Mouse (Mus musculus) midbrain, embryonic 13.5 days (tissue): ENCODE data around the gene Igfbp3. TPM values are rescaled to one million over a fixed set of nuclear protein-coding genes. Genes with fewer than 3 reads are reported as not detected.

Source experiments
- ATAC-seq: fragments of 200-750 bp; cut with Nextera tagmentation; 2 replicates; pipeline ENCODE4 v1.8.0; 2017; ENCODE audit warnings: mild to moderate bottlenecking, moderate TSS enrichment, moderate library complexity
- H3K27ac ChIP-seq: fragments of 300-500 bp; sonication (generic); 2 replicates; pipeline ENCODE4 v1.5.1; 2015; ENCODE audit warnings: inconsistent platforms, mild to moderate bottlenecking, moderate library complexity
- H3K27me3 ChIP-seq: fragments of 300-500 bp; sonication (generic); 2 replicates; pipeline ENCODE4 v1.6.1; 2015; ENCODE audit warnings: mild to moderate bottlenecking, inconsistent platforms
- H3K36me3 ChIP-seq: fragments of 300-500 bp; sonication (generic); 2 replicates; pipeline ENCODE4 v1.6.1; 2015; ENCODE audit warnings: mild to moderate bottlenecking, inconsistent platforms
- H3K4me1 ChIP-seq: fragments of 300-500 bp; sonication (generic); replicated peaks from 2 replicates; pipeline ENCODE4 v1.6.1; 2015; ENCODE audit warnings: inconsistent platforms
- H3K4me2 ChIP-seq: fragments of 300-500 bp; sonication (generic); replicated peaks from 2 replicates; pipeline ENCODE4 v1.6.1; 2015; ENCODE audit warnings: moderate library complexity, mild to moderate bottlenecking, inconsistent platforms
- H3K4me3 ChIP-seq: fragments of 300-500 bp; sonication (generic); replicated peaks from 2 replicates; pipeline ENCODE4 v1.5.1; 2015; ENCODE audit warnings: mild to moderate bottlenecking, inconsistent platforms
- H3K9ac ChIP-seq: fragments of 300-500 bp; sonication (generic); replicated peaks from 2 replicates; pipeline ENCODE4 v1.6.1; 2015; ENCODE audit warnings: mild to moderate bottlenecking, inconsistent platforms
- H3K9me3 ChIP-seq: fragments of 300-500 bp; sonication (generic); 2 replicates; pipeline ENCODE4 v1.6.1; 2016; ENCODE audit warnings: mild to moderate bottlenecking, inconsistent platforms
- WGBS: fragments of 180-500 bp; shearing (Covaris S2); methylation state at CpG from one replicate; pipeline ENCODE4 v1.1.7; 2015; 5-methylcytosine and 5-hydroxymethylcytosine counted together
- polyA plus RNA-seq: library from polyadenylated mRNA; unstranded; fragments of >200 nt; fragmentation: Nextera tagmentation; extraction: Ambion mirVana; gene quantifications from 2 replicates; pipeline ENCODE4 v1.2.1, GENCODE M21; 2015

The Igfbp3 gene
- polyA plus RNA-seq, 1 experiment from 2014 or later: 7.1 TPM

GRCm38 (mm10) chr11:7203846-7204245, 9.9 kb downstream of the Igfbp3 start:
- Histone ChIP-seq H3K9me3 (no peaks in the 10 kb centered on the region), H3K9ac (no peak overlapping the region), H3K27ac (no peak overlapping the region), H3K4me1 (no peaks in the 10 kb centered on the region), H3K4me2 (no peak overlapping the region), H3K27me3 (no peaks in the 10 kb centered on the region), H3K36me3 (no peaks in the 10 kb centered on the region), H3K4me3 (no peak overlapping the region)
- WGBS: 92% methylated on average over 9 of the region's 9 CpGs
- no peak for ATAC-seq

- WGBS: 84% methylated on average over 7 of the region's 7 CpGs
- no peak overlapping the region for H3K27ac ChIP-seq
- H3K4me3 ChIP-seq: no peak overlapping the region
- peaks cover 5% of the 10 kb centered on the region; the same call in 1 of the 2 replicates for H3K27me3 ChIP-seq
- no peaks in the 10 kb centered on the region for H3K9me3 ChIP-seq
- peaks cover 8% of the 10 kb centered on the region for H3K4me1 ChIP-seq
- no peaks in the 10 kb centered on the region for H3K36me3 ChIP-seq
- no peak overlapping the region for H3K4me2 ChIP-seq
- no peak for ATAC-seq
- H3K9ac ChIP-seq: no peak overlapping the region
These were observed 11.5 kb downstream of the Igfbp3 start for GRCm38 (mm10) chr11:7202206-7202605.

GRCm38 (mm10) chr11:7200393-7200783, 13.3 kb downstream of the Igfbp3 start:
- H3K4me1 ChIP-seq: peaks cover 11% of the 10 kb centered on the region
- 83% methylated on average over 9 of the region's 9 CpGs for WGBS

GRCm38 (mm10) chr11:7199736-7200392, 13.9 kb downstream of the Igfbp3 start:
- no peak overlapping the region for H3K4me3 ChIP-seq
- H3K27me3 ChIP-seq: peaks cover 5% of the 10 kb centered on the region; the same call in 1 of the 2 replicates
- H3K36me3 ChIP-seq: no peaks in the 10 kb centered on the region
- peaks cover 11% of the 10 kb centered on the region for H3K4me1 ChIP-seq
- WGBS: 61% methylated on average over 14 of the region's 14 CpGs
- H3K4me2 ChIP-seq: no peak overlapping the region
- no peaks in the 10 kb centered on the region for H3K9me3 ChIP-seq
- H3K9ac ChIP-seq: no peak overlapping the region
- H3K27ac ChIP-seq: no peak overlapping the region
- no peak for ATAC-seq

More at GRCm38 (mm10) chr11:7200393-7200783, 13.3 kb downstream of the Igfbp3 start:
- peaks cover 5% of the 10 kb centered on the region; the same call in 1 of the 2 replicates for H3K27me3 ChIP-seq
- no peaks in the 10 kb centered on the region for H3K36me3 ChIP-seq
- no peak overlapping the region for H3K4me2 ChIP-seq
- H3K9me3 ChIP-seq: no peaks in the 10 kb centered on the region
- no peak for ATAC-seq
- H3K27ac ChIP-seq: no peak overlapping the region
- H3K9ac ChIP-seq: no peak overlapping the region
- no peak overlapping the region for H3K4me3 ChIP-seq

- H3K9ac ChIP-seq: no peak overlapping the region
- 83% methylated on average over 10 of the region's 10 CpGs for WGBS
- H3K36me3 ChIP-seq: no peaks in the 10 kb centered on the region
- peaks cover 11% of the 10 kb centered on the region for H3K4me1 ChIP-seq
- H3K4me2 ChIP-seq: no peak overlapping the region
- ATAC-seq: no peak; the same call in 1 of the 2 replicates
- H3K4me3 ChIP-seq: no peak overlapping the region
- no peak overlapping the region for H3K27ac ChIP-seq
- peaks cover 5% of the 10 kb centered on the region; the same call in 1 of the 2 replicates for H3K27me3 ChIP-seq
- no peaks in the 10 kb centered on the region for H3K9me3 ChIP-seq
These were observed 15.1 kb downstream of the Igfbp3 start for GRCm38 (mm10) chr11:7198481-7199256.

GRCm38 (mm10) chr11:7198006-7198405, 15.7 kb downstream of the Igfbp3 start:
- Histone ChIP-seq H3K27ac (no peak overlapping the region), H3K36me3 (no peaks in the 10 kb centered on the region), H3K9ac (no peak overlapping the region), H3K27me3 (peaks cover 5% of the 10 kb centered on the region; the same call in 1 of the 2 replicates), H3K9me3 (no peaks in the 10 kb centered on the region), H3K4me1 (peaks cover 11% of the 10 kb centered on the region), H3K4me3 (no peak overlapping the region), H3K4me2 (no peak overlapping the region)
- 87% methylated on average over 19 of the region's 19 CpGs for WGBS
- peak; percentile 18; the same call in 1 of the 2 replicates for ATAC-seq

GRCm38 (mm10) chr11:7197491-7197941, 16.2 kb downstream of the Igfbp3 start, which contains the start of gene Igfbp1:
Gene Igfbp1, plus strand, starts transcription at chr11:7197782.
- Histone ChIP-seq H3K27ac (no peak within 1 kb of the TSS), H3K4me2 (no peak within 1 kb of the TSS), H3K9me3 (no peaks in the 10 kb centered on the region), H3K36me3 (no peaks in the 10 kb centered on the region), H3K4me1 (peaks cover 11% of the 10 kb centered on the region), H3K27me3 (peaks cover 5% of the 10 kb centered on the region; the same call in 1 of the 2 replicates), H3K4me3 (no peak within 1 kb of the TSS), H3K9ac (no peak within 1 kb of the TSS)
- 14% methylated on average over 12 of the region's 12 CpGs for WGBS
- ATAC-seq: peak; percentile 28; the same call in 1 of the 2 replicates

- Histone ChIP-seq H3K4me3 (no peak overlapping the region), H3K4me1 (peaks cover 14% of the 10 kb centered on the region), H3K9me3 (no peaks in the 10 kb centered on the region), H3K36me3 (no peaks in the 10 kb centered on the region), H3K27me3 (peaks cover 5% of the 10 kb centered on the region; the same call in 1 of the 2 replicates), H3K9ac (no peak overlapping the region), H3K4me2 (no peak overlapping the region), H3K27ac (no peak overlapping the region)
- WGBS: 85% methylated on average over 4 of the region's 4 CpGs
- no peak for ATAC-seq
These were observed 18.4 kb downstream of the Igfbp3 start for GRCm38 (mm10) chr11:7195312-7195685.

- peaks cover 5% of the 10 kb centered on the region; the same call in 1 of the 2 replicates for H3K27me3 ChIP-seq
- no peak for ATAC-seq
- no peaks in the 10 kb centered on the region for H3K36me3 ChIP-seq
- H3K4me1 ChIP-seq: peaks cover 14% of the 10 kb centered on the region
- no peak overlapping the region for H3K4me2 ChIP-seq
- no peak overlapping the region for H3K4me3 ChIP-seq
- H3K27ac ChIP-seq: no peak overlapping the region
- no peaks in the 10 kb centered on the region for H3K9me3 ChIP-seq
- H3K9ac ChIP-seq: no peak overlapping the region
- 97% methylated on average over 10 of the region's 10 CpGs for WGBS
These were observed 19.1 kb downstream of the Igfbp3 start for GRCm38 (mm10) chr11:7194432-7195311.

GRCm38 (mm10) chr11:7193134-7193533, 20.6 kb downstream of the Igfbp3 start:
- no peak for ATAC-seq
- Histone ChIP-seq H3K4me2 (no peak overlapping the region), H3K27me3 (peaks cover 4% of the 10 kb centered on the region; the same call in 1 of the 2 replicates), H3K9ac (no peak overlapping the region), H3K27ac (no peak overlapping the region), H3K4me3 (no peak overlapping the region), H3K4me1 (peaks cover 14% of the 10 kb centered on the region), H3K9me3 (no peaks in the 10 kb centered on the region), H3K36me3 (no peaks in the 10 kb centered on the region)
- WGBS: 78% methylated on average over 9 of the region's 9 CpGs

- no peak overlapping the region for H3K9ac ChIP-seq
- WGBS: 73% methylated on average over 6 of the region's 6 CpGs
- H3K4me3 ChIP-seq: no peak overlapping the region
- H3K27ac ChIP-seq: no peak overlapping the region
- H3K4me1 ChIP-seq: peaks cover 12% of the 10 kb centered on the region
- H3K9me3 ChIP-seq: no peaks in the 10 kb centered on the region
- no peaks in the 10 kb centered on the region for H3K27me3 ChIP-seq
- H3K4me2 ChIP-seq: no peak overlapping the region
- ATAC-seq: no peak
- no peaks in the 10 kb centered on the region for H3K36me3 ChIP-seq
These were observed 21.0 kb downstream of the Igfbp3 start for GRCm38 (mm10) chr11:7192710-7193109.
